Mouse (Mus musculus): ENCODE data around the gene Macrod2. TPM values are rescaled to one million over a fixed set of nuclear protein-coding genes. Genes with fewer than 3 reads are reported as not detected.

Gene Macrod2
- polyA plus RNA-seq, 1 experiment from 2014 or later, result 31.1 TPM

DNA sequence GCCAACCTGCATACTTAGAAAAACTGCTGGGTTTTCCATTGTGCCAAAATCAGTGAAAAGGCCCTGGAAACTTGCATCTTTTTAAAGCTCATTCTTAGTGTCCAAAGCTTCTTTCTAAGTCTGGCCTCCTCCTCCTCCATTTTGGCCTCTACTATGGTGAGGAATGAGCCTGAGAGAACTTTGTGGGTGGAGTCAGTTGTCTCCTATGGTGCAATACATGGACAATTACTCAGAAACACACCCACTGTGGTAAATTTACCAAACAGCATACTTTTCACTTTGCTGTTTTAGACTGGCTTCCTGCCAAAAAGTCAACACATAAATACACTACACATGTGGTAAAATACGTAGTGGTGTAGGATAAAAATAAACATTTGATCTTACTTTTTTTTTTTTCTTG is 1024.7 kb downstream of the Macrod2 start:
- Histone ChIP-seq H3K9me3 (ENCODE audit: low read depth, low read length) (no peaks in the 10 kb centered on the region), H3K9ac (no peak overlapping the region), H3K4me2 (no peak overlapping the region), H3K27ac (ENCODE audit: low read depth) (no peak overlapping the region), H3K4me3 (ENCODE audit: low read depth, low read length) (no peak overlapping the region), H3K36me3 (ENCODE audit: insufficient read depth) (no peaks in the 10 kb centered on the region), H3K27me3 (ENCODE audit: insufficient read depth, low read length) (no peaks in the 10 kb centered on the region), H3K4me1 (ENCODE audit: insufficient read depth) (no peaks in the 10 kb centered on the region)
- DNase-seq (peak; percentile 64), ATAC-seq (ENCODE audit: insufficient read depth) (peak; percentile 52; the same call in 1 of the 2 replicates)
- no peak for TF ChIP-seq CTCF (IDR thresholded peaks at IDR 0.05; ENCODE audit: low read depth)
- WGBS, result 32% methylated on average over 1 of the region's 1 CpGs

DNA sequence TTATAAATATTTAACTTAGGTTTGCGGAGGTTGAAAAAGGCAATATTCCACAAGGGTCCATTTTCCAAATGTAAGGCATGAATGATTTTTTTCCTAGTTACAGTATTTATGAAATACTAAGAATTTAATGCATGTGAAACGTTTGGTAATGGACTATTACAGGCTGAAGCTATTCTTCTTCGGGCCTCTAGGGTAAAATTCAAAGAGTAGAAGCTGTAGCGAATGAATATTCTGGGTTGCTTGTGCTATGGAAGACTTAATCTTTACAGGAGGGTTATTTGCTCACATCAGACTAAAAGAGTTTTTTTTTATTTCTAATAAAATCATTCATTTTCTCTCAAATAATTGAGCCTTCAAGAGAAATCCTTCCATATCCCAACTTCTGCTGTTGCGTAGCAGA is 1039.0 kb downstream of the Macrod2 start:
- H3K4me3 ChIP-seq (ENCODE audit: low read depth, low read length), result no peak overlapping the region
- no peak for ATAC-seq (ENCODE audit: insufficient read depth)
- WGBS, result 78% methylated on average over 5 of the region's 5 CpGs

DNA sequence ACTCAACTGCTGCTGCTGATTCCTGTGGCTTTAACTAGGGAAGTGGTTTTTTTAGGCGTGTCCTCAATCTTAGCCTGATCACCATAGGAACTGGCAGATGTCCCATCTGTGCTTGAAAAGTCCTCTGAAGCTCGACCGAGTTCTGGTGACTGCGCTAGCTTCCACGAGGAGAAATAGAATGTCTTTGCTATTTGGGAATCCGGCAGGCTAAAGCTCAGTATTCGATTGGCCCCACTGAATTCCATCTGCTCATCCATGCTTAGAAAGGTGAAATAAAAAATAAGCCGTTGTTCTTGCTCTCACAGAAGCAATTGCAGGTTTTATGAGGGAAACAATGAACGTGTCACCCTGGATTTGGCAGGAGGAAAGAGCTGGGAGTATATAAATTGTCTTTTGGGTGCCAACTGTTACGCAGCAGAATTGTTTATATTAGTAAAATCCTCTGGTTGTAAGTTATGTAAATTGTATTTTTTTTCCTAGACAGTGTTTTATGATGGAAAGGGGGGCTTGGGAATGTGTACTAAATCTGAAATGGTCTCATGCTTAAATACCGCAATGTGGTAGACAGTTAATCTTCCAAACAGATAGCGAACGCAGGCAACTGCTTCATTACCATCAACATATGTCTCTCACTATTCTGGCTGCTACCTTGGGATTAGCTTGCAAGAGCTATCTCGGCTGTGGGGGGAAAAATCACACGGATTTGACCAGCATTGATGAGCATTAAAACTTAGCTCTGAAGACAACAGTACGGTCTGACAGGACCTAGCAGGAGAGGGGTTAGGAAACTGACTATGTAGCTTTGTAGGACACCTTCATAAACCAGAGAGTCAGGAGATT is 1039.8 kb downstream of the Macrod2 start:
- 34% methylated on average over 16 of the region's 16 CpGs for WGBS
- Histone ChIP-seq H3K4me1 (ENCODE audit: insufficient read depth) (no peaks in the 10 kb centered on the region), H3K27ac (ENCODE audit: low read depth) (no peak overlapping the region), H3K27me3 (ENCODE audit: insufficient read depth, low read length) (no peaks in the 10 kb centered on the region), H3K4me2 (peak overlapping the region; percentile 47), H3K9me3 (ENCODE audit: low read depth, low read length) (no peaks in the 10 kb centered on the region), H3K4me3 (ENCODE audit: low read depth, low read length) (no peak overlapping the region), H3K9ac (no peak overlapping the region), H3K36me3 (ENCODE audit: insufficient read depth) (no peaks in the 10 kb centered on the region)
- TF ChIP-seq CTCF (IDR thresholded peaks at IDR 0.05; ENCODE audit: low read depth), result no peak
- DNase-seq (peak; percentile 75), ATAC-seq (ENCODE audit: insufficient read depth) (peak; percentile 83; the same call in 1 of the 2 replicates)

More for the DNA sequence above, 1039.0 kb downstream of the Macrod2 start:
- H3K4me2 ChIP-seq, result no peak overlapping the region
- DNase-seq, result no peak
- H3K27me3 ChIP-seq (ENCODE audit: insufficient read depth, low read length), result no peaks in the 10 kb centered on the region
- H3K4me1 ChIP-seq (ENCODE audit: insufficient read depth), result no peaks in the 10 kb centered on the region
- no peak for TF ChIP-seq CTCF (IDR thresholded peaks at IDR 0.05; ENCODE audit: low read depth)
- H3K9ac ChIP-seq, result no peak overlapping the region
- no peak overlapping the region for H3K27ac ChIP-seq (ENCODE audit: low read depth)
- H3K36me3 ChIP-seq (ENCODE audit: insufficient read depth), result no peaks in the 10 kb centered on the region
- H3K9me3 ChIP-seq (ENCODE audit: low read depth, low read length), result no peaks in the 10 kb centered on the region

DNA sequence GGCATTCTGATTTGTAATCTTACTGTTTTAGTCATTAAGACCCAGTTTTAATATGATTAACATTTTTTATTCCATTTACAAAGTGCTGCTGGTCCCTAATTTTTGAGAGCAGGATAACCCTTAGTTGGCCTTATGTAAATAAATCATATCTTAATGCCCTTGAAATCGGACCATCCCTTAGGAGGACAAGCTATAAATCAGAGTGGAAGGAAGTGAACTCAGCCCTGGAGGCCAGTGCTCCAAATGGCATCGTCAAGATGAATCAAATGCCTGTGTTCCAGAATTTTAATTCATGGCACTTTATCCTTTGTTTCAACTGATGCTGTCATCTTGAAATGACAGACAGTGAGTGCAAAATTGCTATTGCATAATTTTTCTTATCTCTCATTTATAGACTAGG is 1046.8 kb downstream of the Macrod2 start:
- H3K36me3 ChIP-seq (ENCODE audit: insufficient read depth), result no peaks in the 10 kb centered on the region
- no peaks in the 10 kb centered on the region for H3K9me3 ChIP-seq (ENCODE audit: low read depth, low read length)
- H3K27ac ChIP-seq (ENCODE audit: low read depth), result no peak overlapping the region
- TF ChIP-seq CTCF (IDR thresholded peaks at IDR 0.05; ENCODE audit: low read depth), result no peak
- no peaks in the 10 kb centered on the region for H3K27me3 ChIP-seq (ENCODE audit: insufficient read depth, low read length)
- H3K4me3 ChIP-seq (ENCODE audit: low read depth, low read length), result no peak overlapping the region
- H3K4me1 ChIP-seq (ENCODE audit: insufficient read depth), result no peaks in the 10 kb centered on the region
- 20% methylated on average over 2 of the region's 2 CpGs for WGBS
- no peak overlapping the region for H3K4me2 ChIP-seq
- DNase-seq, result no peak
- ATAC-seq (ENCODE audit: insufficient read depth), result no peak
- no peak overlapping the region for H3K9ac ChIP-seq

GRCm38 (mm10) chr2:141449078-141449680 is 1054.1 kb downstream of the Macrod2 start:
- Histone ChIP-seq H3K27me3 (ENCODE audit: insufficient read depth, low read length) (no peaks in the 10 kb centered on the region), H3K27ac (ENCODE audit: low read depth) (no peak overlapping the region), H3K4me2 (no peak overlapping the region), H3K9ac (no peak overlapping the region), H3K4me1 (ENCODE audit: insufficient read depth) (no peaks in the 10 kb centered on the region), H3K4me3 (ENCODE audit: low read depth, low read length) (no peak overlapping the region), H3K9me3 (ENCODE audit: low read depth, low read length) (no peaks in the 10 kb centered on the region), H3K36me3 (ENCODE audit: insufficient read depth) (no peaks in the 10 kb centered on the region)
- no peak for TF ChIP-seq CTCF (IDR thresholded peaks at IDR 0.05; ENCODE audit: low read depth)
- no peak for DNase-seq
- WGBS, result 28% methylated on average over 2 of the region's 2 CpGs
- no peak for ATAC-seq (ENCODE audit: insufficient read depth)

DNA sequence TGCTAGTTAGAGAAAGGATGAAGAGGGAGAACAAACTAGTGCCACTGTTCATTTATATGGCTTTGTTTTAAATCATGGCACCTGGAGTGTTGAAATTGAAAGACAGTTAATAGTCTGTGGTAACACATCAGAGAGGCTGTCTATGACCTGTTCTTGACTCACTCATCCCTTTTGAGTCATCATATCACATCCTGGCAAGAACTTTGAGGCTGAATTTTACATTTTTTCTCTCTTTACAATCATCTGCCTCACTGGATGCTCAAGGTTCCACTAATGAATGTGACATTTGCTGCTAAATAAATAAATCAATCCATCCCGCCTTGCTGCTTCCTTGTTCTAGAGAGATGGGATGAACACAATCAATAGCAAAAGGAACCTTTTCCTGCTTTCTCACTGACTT is 1068.8 kb downstream of the Macrod2 start:
- Histone ChIP-seq H3K4me2 (no peak overlapping the region), H3K27me3 (ENCODE audit: insufficient read depth, low read length) (no peaks in the 10 kb centered on the region), H3K9me3 (ENCODE audit: low read depth, low read length) (no peaks in the 10 kb centered on the region), H3K27ac (ENCODE audit: low read depth) (no peak overlapping the region), H3K4me3 (ENCODE audit: low read depth, low read length) (no peak overlapping the region), H3K4me1 (ENCODE audit: insufficient read depth) (no peaks in the 10 kb centered on the region), H3K36me3 (ENCODE audit: insufficient read depth) (no peaks in the 10 kb centered on the region), H3K9ac (no peak overlapping the region)
- DNase-seq (no peak), ATAC-seq (ENCODE audit: insufficient read depth) (no peak)
- TF ChIP-seq CTCF (IDR thresholded peaks at IDR 0.05; ENCODE audit: low read depth), result no peak
- WGBS, result 86% methylated on average over 1 of the region's 1 CpGs

- Histone ChIP-seq H3K4me1 (ENCODE audit: insufficient read depth) (no peaks in the 10 kb centered on the region), H3K36me3 (ENCODE audit: insufficient read depth) (no peaks in the 10 kb centered on the region), H3K9ac (no peak overlapping the region), H3K9me3 (ENCODE audit: low read depth, low read length) (no peaks in the 10 kb centered on the region), H3K4me3 (ENCODE audit: low read depth, low read length) (no peak overlapping the region), H3K27ac (ENCODE audit: low read depth) (no peak overlapping the region), H3K4me2 (no peak overlapping the region), H3K27me3 (ENCODE audit: insufficient read depth, low read length) (no peaks in the 10 kb centered on the region)
- no peak for DNase-seq
- TF ChIP-seq CTCF (IDR thresholded peaks at IDR 0.05; ENCODE audit: low read depth), result no peak
- no peak for ATAC-seq (ENCODE audit: insufficient read depth)
- 89% methylated on average over 1 of the region's 1 CpGs for WGBS
Measured at GRCm38 (mm10) chr2:141472791-141473190, 1077.7 kb downstream of the Macrod2 start.
